Mouse (Mus musculus) lung, postnatal 4 days (tissue): ENCODE measurements around the gene Cd300ld.
"Not testable (repeated sequence)": the region's sequence is repeated elsewhere in the genome, so short reads cannot be mapped to it uniquely, and the experiment has no call there.

Experiments
- DNase-seq, 2 experiments: peaks; one replicate each; pipeline ENCODE4 v3.0.0; 2021

The Cd300ld gene

GRCm38 (mm10) chr11:114989793-114990192, at the start of gene Cd300ld:
Gene Cd300ld, minus strand, starts transcription at chr11:114989922.
- DNase-seq: no peak

DNA sequence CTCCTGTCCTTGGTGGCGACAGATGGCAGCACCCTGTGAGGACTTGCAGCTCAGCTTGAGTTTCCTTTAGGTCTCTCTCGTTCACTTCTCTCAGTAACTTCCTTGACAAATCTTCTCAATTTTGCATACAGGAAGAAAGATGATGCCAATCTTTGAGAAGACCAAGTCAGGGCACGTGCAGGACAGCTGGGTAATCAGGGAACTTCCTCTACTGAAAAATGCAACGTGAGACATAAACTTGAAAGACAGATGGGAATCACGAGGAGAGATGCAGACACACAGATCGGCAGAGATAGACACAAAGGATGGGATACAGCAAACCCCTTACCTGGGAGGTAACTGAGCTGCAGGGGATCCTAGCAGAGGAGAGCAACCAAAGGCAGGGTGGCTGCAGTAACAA, 47.9 kb upstream of the Cd300ld start, which contains the start of gene Cd300ld5:
Cd300ld5 (minus strand) TSS at position 101 of the 400 bp plus-strand sequence.
- DNase-seq: not testable (repeated sequence)

GRCm38 (mm10) chr11:115026912-115027311, 37.2 kb upstream of the Cd300ld start, which contains the start of gene Cd300ld4:
Gene Cd300ld4, minus strand, starts transcription at chr11:115027012.
- not testable (repeated sequence) for DNase-seq

- DNase-seq: not testable (repeated sequence)
Measured at GRCm38 (mm10) chr11:115016093-115016492, 26.4 kb upstream of the Cd300ld start, which contains the start of gene Cd300ld2. Gene Cd300ld2, minus strand, starts transcription at chr11:115016193.

DNA sequence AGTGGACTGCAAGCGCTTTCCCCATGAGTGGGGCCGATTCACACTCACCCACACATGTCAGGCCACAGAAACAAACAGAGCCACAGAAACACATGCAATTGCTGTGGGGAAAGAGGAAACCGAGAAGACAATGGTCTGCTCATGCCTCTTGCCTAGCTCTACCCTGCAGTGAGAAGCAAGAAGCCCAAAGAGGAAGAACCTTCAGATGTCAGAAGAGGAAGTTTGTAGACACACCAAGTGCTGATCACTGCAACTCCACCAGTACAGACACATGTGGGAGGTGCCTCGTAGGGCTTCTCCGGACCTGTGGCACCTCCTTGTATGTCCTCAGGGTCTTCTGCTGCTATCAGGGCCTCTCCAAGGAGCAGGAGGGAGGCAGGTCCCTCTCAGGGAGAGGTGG, 14.3 kb upstream of the Cd300ld start:
- peak; percentile 18 to 22 for DNase-seq

GRCm38 (mm10) chr11:115001474-115002040, 11.8 kb upstream of the Cd300ld start, which contains the start of gene Cd300c2:
Gene Cd300c2, minus strand, starts transcription at chr11:115001880.
- DNase-seq: peak in 1 of 2 experiments; percentile 21

GRCm38 (mm10) chr11:114981866-114982265, 7.9 kb downstream of the Cd300ld start:
- DNase-seq: no peak

- DNase-seq: no peak
Measured at GRCm38 (mm10) chr11:114972726-114973125, 17.0 kb downstream of the Cd300ld start.

DNA sequence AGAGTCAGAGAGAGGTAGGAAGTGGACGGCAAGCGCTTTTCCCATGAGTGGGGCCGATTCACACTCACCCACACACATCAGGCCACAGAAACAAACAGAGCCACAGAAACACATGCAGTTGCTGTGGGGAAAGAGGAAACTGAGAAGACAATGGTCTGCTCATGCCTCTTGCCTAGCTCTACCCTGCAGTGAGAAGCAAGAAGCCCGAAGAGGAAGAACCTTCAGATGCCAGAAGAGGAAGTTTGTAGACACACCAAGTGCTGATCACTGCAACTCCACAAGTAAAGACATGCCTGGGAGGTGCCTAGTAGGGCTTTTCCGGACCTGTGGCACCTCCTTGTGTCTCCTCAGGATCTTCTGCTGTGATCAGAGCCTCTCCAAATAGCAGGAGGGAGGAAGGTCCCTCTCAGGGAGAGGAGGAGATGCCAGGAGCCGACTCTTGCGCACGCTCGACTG, 20.9 kb downstream of the Cd300ld start, which contains the start of gene Cd300c:
Cd300c (minus strand) TSS at position 406 of the 456 bp plus-strand sequence.
- DNase-seq: peak; percentile 17 to 26

GRCm38 (mm10) chr11:114965182-114965828, 24.4 kb downstream of the Cd300ld start:
- peak in 1 of 2 experiments; percentile 27 for DNase-seq

GRCm38 (mm10) chr11:114960369-114960768, 29.4 kb downstream of the Cd300ld start:
- DNase-seq: no peak

GRCm38 (mm10) chr11:114934144-114934543, 55.6 kb downstream of the Cd300ld start, which contains the start of gene Cd300lb:
Gene Cd300lb, minus strand, starts transcription at chr11:114934386.
- DNase-seq: no peak

DNA sequence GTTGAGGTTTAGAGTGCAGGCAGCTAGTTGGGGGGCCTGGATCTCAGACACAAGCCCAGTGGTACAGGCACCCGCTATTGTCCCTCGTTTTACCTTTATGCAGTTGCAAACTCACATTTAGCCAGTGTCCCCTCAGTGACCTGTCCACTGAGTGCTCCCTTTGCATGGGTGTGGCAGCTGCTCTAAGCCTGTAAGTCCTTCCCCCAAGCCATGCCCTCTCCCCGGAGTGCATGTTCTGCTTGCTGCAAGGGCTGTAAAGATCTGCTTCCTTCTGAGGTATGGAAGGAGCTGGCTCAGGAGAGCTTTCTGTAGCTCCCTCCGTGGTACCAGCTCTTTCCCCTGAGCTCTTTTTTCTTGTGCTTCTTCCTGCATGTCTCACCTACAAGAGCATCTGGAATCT, 56.1 kb downstream of the Cd300ld start:
- DNase-seq: peak; percentile 28 to 35
